Mouse (Mus musculus): ENCODE results near the gene Narfl. TPM values are rescaled to one million over a fixed set of nuclear protein-coding genes. Genes with fewer than 3 reads are reported as not detected.

Gene Narfl
- polyA plus RNA-seq, 1 experiment, result 31.4 TPM

DNA sequence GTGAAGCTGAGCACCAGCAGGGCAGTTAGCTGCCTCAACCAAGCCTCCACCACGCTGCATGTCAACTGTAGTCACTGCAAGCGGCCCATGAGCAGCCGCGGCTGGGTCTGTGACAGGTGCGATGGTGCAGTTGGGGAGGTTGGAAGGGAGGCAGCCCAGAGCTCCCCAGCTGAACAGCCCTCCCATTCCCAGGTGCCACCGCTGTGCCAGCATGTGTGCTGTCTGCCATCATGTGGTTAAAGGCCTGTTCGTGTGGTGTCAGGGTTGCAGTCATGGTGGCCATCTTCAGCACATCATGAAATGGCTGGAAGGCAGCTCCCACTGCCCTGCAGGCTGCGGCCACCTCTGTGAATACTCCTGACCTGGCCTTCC lies 54.6 kb downstream of the Narfl start:
- Histone ChIP-seq H3ac (ENCODE audit: control insufficient read depth, insufficient read length) (no peak overlapping the region), H3K27me3 (ENCODE audit: control insufficient read depth, insufficient read depth, insufficient read length) (no peaks in the 10 kb centered on the region), H3K4me3 (peak overlapping the region; percentile 32), H3K36me3 (ENCODE audit: control insufficient read depth, insufficient read depth) (no peaks in the 10 kb centered on the region), H3K79me2 (ENCODE audit: control insufficient read depth, insufficient read depth) (peaks cover 23% of the 10 kb centered on the region), H3K4me2 (ENCODE audit: low read depth) (peak overlapping the region; percentile 62)
- TF ChIP-seq POLR2A (IDR thresholded peaks at IDR 0.05; ENCODE audit: insufficient read length, low read depth) (no peak), TCF12 (IDR thresholded peaks at IDR 0.05; ENCODE audit: insufficient read depth, poor library complexity, severe bottlenecking) (no peak), MYOG (IDR thresholded peaks at IDR 0.05; ENCODE audit: control insufficient read depth in 1 of 3, insufficient read depth in 1 of 3, insufficient read length in 2 of 3, low read depth in 2 of 3) (peak in 2 of 3 experiments; percentile 12 to 54), REST (IDR thresholded peaks at IDR 0.05; ENCODE audit: insufficient read depth, insufficient read length) (no peak), MAX (IDR thresholded peaks at IDR 0.05; ENCODE audit: low read depth) (no peak), USF1 (IDR thresholded peaks at IDR 0.05; ENCODE audit: low read depth) (no peak), SRF (IDR thresholded peaks at IDR 0.05; ENCODE audit: control insufficient read depth, insufficient read length, low read depth) (no peak), POLR2AphosphoS2 (IDR thresholded peaks at IDR 0.05; ENCODE audit: insufficient read length, low read depth) (peak; percentile 74), CEBPB (IDR thresholded peaks at IDR 0.05; ENCODE audit: insufficient read depth, poor library complexity, severe bottlenecking) (no peak), MYOD1 (IDR thresholded peaks at IDR 0.05; ENCODE audit: control insufficient read depth in 1 of 3, insufficient read length in 2 of 3, low read depth in 2 of 3) (peak in 1 of 3 experiments; percentile 3), E2F4 (IDR thresholded peaks at IDR 0.05; ENCODE audit: insufficient read depth) (no peak), TCF3 (IDR thresholded peaks at IDR 0.05; ENCODE audit: insufficient read length, low read depth) (no peak)

DNA sequence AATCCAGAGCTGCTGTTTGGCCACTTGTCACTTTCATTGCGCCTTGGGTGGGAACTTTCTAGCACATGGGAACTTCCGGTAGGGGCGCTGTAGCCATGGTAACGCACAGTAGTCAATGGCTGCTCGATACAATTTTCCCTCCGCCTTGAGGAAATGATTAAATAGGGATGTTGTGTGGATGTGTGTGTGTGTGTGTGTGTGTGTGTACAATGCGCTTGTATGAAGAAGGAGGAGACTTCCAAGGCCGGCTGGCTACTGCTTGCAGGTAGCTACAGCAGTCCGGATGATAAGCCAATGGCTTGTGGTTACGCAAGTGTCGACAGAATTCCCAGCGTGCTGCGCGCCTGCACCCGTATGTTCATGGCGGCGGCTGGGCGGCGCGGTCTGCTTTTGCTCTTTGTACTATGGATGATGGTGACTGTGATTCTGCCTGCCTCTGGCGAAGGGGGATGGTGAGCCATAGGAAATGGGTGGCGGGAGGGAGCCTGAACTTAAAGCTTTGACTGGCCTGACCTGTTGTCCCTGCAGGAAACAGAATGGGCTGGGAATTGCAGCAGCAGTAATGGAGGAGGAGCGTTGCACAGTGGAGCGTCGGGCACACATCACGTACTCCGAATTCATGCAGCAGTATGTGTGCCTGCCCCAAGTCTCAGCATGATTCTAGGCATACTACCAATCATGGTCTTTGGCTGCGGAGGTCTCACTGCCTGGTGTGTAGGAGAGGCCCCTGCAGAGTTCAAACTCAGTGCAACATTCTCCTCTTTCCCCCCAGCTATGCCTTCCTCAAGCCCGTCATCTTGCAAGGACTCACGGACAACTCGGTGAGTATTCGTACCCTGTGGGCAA lies 55.4 kb downstream of the Narfl start, which contains the start of gene Jmjd8:
TSS of gene Jmjd8 (plus strand) at position 156 of the 846 bp plus-strand sequence.
- H3K27me3 ChIP-seq (ENCODE audit: control insufficient read depth, insufficient read depth, insufficient read length), result no peaks in the 10 kb centered on the region
- H3K79me2 ChIP-seq (ENCODE audit: control insufficient read depth, insufficient read depth), result peaks cover 28% of the 10 kb centered on the region
- peak within 1 kb of the TSS; percentile 62 for H3K4me2 ChIP-seq (ENCODE audit: low read depth)
- H3K36me3 ChIP-seq (ENCODE audit: control insufficient read depth, insufficient read depth), result no peaks in the 10 kb centered on the region
- peak within 1 kb of the TSS; percentile 13 for H3ac ChIP-seq (ENCODE audit: control insufficient read depth, insufficient read length)
- H3K4me3 ChIP-seq, result peak within 1 kb of the TSS; percentile 32
- TF ChIP-seq MAX (IDR thresholded peaks at IDR 0.05; ENCODE audit: low read depth) (no peak), POLR2A (IDR thresholded peaks at IDR 0.05; ENCODE audit: insufficient read length, low read depth) (peak; percentile 74), TCF12 (IDR thresholded peaks at IDR 0.05; ENCODE audit: insufficient read depth, poor library complexity, severe bottlenecking) (no peak), MYOG (IDR thresholded peaks at IDR 0.05; ENCODE audit: control insufficient read depth in 1 of 3, insufficient read depth in 1 of 3, insufficient read length in 2 of 3, low read depth in 2 of 3) (no peak), E2F4 (IDR thresholded peaks at IDR 0.05; ENCODE audit: insufficient read depth) (no peak), MYOD1 (IDR thresholded peaks at IDR 0.05; ENCODE audit: control insufficient read depth in 1 of 3, insufficient read length in 2 of 3, low read depth in 2 of 3) (no peak), TCF3 (IDR thresholded peaks at IDR 0.05; ENCODE audit: insufficient read length, low read depth) (no peak), CEBPB (IDR thresholded peaks at IDR 0.05; ENCODE audit: insufficient read depth, poor library complexity, severe bottlenecking) (0 out of 2 replicates have a peak, but pooled peaks have one; percentile 19), REST (IDR thresholded peaks at IDR 0.05; ENCODE audit: insufficient read depth, insufficient read length) (no peak), POLR2AphosphoS2 (IDR thresholded peaks at IDR 0.05; ENCODE audit: insufficient read length, low read depth) (peak; percentile 74), USF1 (IDR thresholded peaks at IDR 0.05; ENCODE audit: low read depth) (no peak), SRF (IDR thresholded peaks at IDR 0.05; ENCODE audit: control insufficient read depth, insufficient read length, low read depth) (no peak)

DNA sequence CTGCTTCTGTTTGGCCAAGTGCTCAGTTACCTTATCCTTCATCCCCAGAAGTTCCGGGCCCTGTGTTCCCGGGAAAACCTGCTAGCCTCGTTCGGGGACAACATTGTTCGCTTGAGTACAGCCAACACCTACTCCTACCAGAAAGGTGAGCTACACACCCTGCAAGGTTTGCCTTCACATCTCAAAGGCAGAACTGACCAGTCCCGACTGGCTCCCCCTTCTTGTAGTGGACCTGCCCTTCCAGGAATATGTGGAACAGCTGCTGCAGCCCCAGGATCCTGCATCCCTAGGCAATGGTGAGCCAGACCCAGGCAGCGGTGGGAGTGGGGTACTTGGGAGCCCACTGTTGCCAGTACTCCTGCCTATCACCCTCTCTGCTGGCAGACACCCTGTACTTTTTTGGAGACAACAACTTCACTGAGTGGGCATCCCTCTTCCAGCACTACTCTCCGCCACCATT lies 56.0 kb downstream of the Narfl start:
- Histone ChIP-seq H3K27me3 (ENCODE audit: control insufficient read depth, insufficient read depth, insufficient read length) (no peaks in the 10 kb centered on the region), H3ac (ENCODE audit: control insufficient read depth, insufficient read length) (peak overlapping the region; percentile 13), H3K79me2 (ENCODE audit: control insufficient read depth, insufficient read depth) (peaks cover 35% of the 10 kb centered on the region), H3K36me3 (ENCODE audit: control insufficient read depth, insufficient read depth) (no peaks in the 10 kb centered on the region), H3K4me3 (peak overlapping the region; percentile 32), H3K4me2 (ENCODE audit: low read depth) (peak overlapping the region; percentile 62)
- TF ChIP-seq TCF3 (IDR thresholded peaks at IDR 0.05; ENCODE audit: insufficient read length, low read depth) (no peak), MAX (IDR thresholded peaks at IDR 0.05; ENCODE audit: low read depth) (no peak), USF1 (IDR thresholded peaks at IDR 0.05; ENCODE audit: low read depth) (no peak), POLR2AphosphoS2 (IDR thresholded peaks at IDR 0.05; ENCODE audit: insufficient read length, low read depth) (peak; percentile 74), POLR2A (IDR thresholded peaks at IDR 0.05; ENCODE audit: insufficient read length, low read depth) (peak; percentile 13), SRF (IDR thresholded peaks at IDR 0.05; ENCODE audit: control insufficient read depth, insufficient read length, low read depth) (no peak), E2F4 (IDR thresholded peaks at IDR 0.05; ENCODE audit: insufficient read depth) (no peak), MYOG (IDR thresholded peaks at IDR 0.05; ENCODE audit: control insufficient read depth in 1 of 3, insufficient read depth in 1 of 3, insufficient read length in 2 of 3, low read depth in 2 of 3) (no peak), REST (IDR thresholded peaks at IDR 0.05; ENCODE audit: insufficient read depth, insufficient read length) (no peak)

- H3K4me2 ChIP-seq (ENCODE audit: low read depth), result no peak overlapping the region
- peaks cover 37% of the 10 kb centered on the region for H3K79me2 ChIP-seq (ENCODE audit: control insufficient read depth, insufficient read depth)
- H3K36me3 ChIP-seq (ENCODE audit: control insufficient read depth, insufficient read depth), result no peaks in the 10 kb centered on the region
- TF ChIP-seq POLR2A (IDR thresholded peaks at IDR 0.05; ENCODE audit: insufficient read length, low read depth) (peak; percentile 26), USF1 (IDR thresholded peaks at IDR 0.05; ENCODE audit: low read depth) (no peak)
- H3ac ChIP-seq (ENCODE audit: control insufficient read depth, insufficient read length), result no peak overlapping the region
- peak overlapping the region; percentile 32 for H3K4me3 ChIP-seq
- H3K27me3 ChIP-seq (ENCODE audit: control insufficient read depth, insufficient read depth, insufficient read length), result no peaks in the 10 kb centered on the region
These were observed 56.7 kb downstream of the Narfl start for GRCm38 (mm10) chr17:25830200-25830753.

All from myocyte (in vitro differentiated cells).